Mouse (Mus musculus): ENCODE results near the gene Ttc29.

Ttc29 gene

DNA sequence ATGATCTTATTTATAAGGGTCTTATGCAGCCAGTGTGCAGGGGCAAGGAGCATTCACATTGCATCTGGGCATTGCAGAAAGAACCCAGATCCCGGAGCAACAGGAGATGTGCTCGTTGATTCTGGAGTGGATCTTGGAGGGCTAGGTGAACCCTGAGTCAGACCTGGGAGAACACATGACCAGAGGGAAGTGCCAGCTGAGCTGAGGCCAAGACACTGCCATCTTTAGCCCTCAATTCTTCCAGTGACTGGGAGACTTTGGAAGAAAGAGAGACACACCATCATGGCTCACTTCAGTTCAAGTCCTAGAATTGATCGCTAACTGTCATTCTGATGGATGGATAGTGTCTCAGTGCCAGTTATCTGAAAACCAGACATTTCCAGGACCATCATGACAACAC, 41.9 kb downstream of the Ttc29 start:
- Histone ChIP-seq H3K27me3 (ENCODE audit: control insufficient read depth, insufficient read depth, low read length, poor library complexity, severe bottlenecking) (peaks cover 1% of the 10 kb centered on the region; the same call in 1 of the 2 replicates), H3K36me3 (ENCODE audit: control insufficient read depth, insufficient read depth, low read length, poor library complexity, severe bottlenecking) (no peaks in the 10 kb centered on the region)
- DNase-seq (ENCODE audit: low read depth, low spot score), result no peak

DNA sequence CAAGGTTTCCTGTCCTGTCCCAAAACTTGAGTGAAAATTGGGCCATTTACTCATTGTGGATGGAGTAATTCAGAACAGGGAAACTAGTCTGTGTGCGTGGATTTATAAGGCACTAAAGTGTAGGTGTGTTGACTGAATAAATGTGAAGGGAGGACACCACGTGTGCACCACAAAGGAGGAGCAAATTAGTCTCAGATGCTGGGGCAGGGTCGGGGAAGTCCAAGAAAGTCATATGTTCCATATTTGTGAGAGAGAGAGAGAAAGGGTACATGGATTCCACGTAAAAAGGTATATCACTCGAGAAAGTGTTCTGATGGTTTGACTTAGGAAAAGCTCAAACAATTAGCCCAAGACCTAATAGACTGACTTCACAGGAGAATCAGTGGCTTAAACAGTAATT, 52.4 kb downstream of the Ttc29 start:
- Histone ChIP-seq H3K27me3 (ENCODE audit: control insufficient read depth, insufficient read depth, low read length, poor library complexity, severe bottlenecking) (no peaks in the 10 kb centered on the region), H3K36me3 (ENCODE audit: control insufficient read depth, insufficient read depth, low read length, poor library complexity, severe bottlenecking) (no peaks in the 10 kb centered on the region)
- DNase-seq (ENCODE audit: low read depth, low spot score), result no peak

GRCm38 (mm10) chr8:78266231-78266630, 53.1 kb downstream of the Ttc29 start:
- no peaks in the 10 kb centered on the region for H3K36me3 ChIP-seq (ENCODE audit: control insufficient read depth, insufficient read depth, low read length, poor library complexity, severe bottlenecking)
- DNase-seq (ENCODE audit: low read depth, low spot score), result no peak
- H3K27me3 ChIP-seq (ENCODE audit: control insufficient read depth, insufficient read depth, low read length, poor library complexity, severe bottlenecking), result no peaks in the 10 kb centered on the region

- no peak for DNase-seq (ENCODE audit: low read depth, low spot score)
- no peaks in the 10 kb centered on the region for H3K27me3 ChIP-seq (ENCODE audit: control insufficient read depth, insufficient read depth, low read length, poor library complexity, severe bottlenecking)
- no peaks in the 10 kb centered on the region for H3K36me3 ChIP-seq (ENCODE audit: control insufficient read depth, insufficient read depth, low read length, poor library complexity, severe bottlenecking)
Measured at GRCm38 (mm10) chr8:78267894-78268411, 54.9 kb downstream of the Ttc29 start.

DNA sequence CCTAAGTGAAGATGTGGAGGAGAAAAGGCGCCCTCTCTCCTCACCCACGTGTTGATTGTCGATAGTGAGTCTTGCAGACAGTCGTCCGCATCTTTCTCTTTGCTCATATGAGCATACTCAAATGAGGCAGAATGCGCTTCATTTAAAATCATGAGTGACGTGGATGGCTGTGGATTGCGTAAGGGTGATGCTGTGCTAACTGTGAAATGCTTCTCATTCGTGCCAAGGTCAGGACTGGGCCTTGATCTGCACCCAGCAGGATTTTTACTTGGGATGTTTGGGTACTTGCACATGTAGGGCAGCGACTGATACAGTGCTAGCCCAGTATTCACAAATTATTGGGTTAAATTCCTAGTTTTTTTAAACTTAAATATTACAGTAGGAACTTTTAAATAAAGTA, 56.2 kb downstream of the Ttc29 start:
- no peak for DNase-seq (ENCODE audit: low read depth, low spot score)
- no peaks in the 10 kb centered on the region for H3K27me3 ChIP-seq (ENCODE audit: control insufficient read depth, insufficient read depth, low read length, poor library complexity, severe bottlenecking)
- H3K36me3 ChIP-seq (ENCODE audit: control insufficient read depth, insufficient read depth, low read length, poor library complexity, severe bottlenecking), result no peaks in the 10 kb centered on the region

GRCm38 (mm10) chr8:78271391-78271790, 58.3 kb downstream of the Ttc29 start:
- no peaks in the 10 kb centered on the region for H3K36me3 ChIP-seq (ENCODE audit: control insufficient read depth, insufficient read depth, low read length, poor library complexity, severe bottlenecking)
- H3K27me3 ChIP-seq (ENCODE audit: control insufficient read depth, insufficient read depth, low read length, poor library complexity, severe bottlenecking), result no peaks in the 10 kb centered on the region
- DNase-seq (ENCODE audit: low read depth, low spot score), result no peak

GRCm38 (mm10) chr8:78276120-78276519, 63.0 kb downstream of the Ttc29 start:
- Histone ChIP-seq H3K36me3 (ENCODE audit: control insufficient read depth, insufficient read depth, low read length, poor library complexity, severe bottlenecking) (no peaks in the 10 kb centered on the region), H3K27me3 (ENCODE audit: control insufficient read depth, insufficient read depth, low read length, poor library complexity, severe bottlenecking) (no peaks in the 10 kb centered on the region)
- DNase-seq (ENCODE audit: low read depth, low spot score), result no peak

GRCm38 (mm10) chr8:78277411-78277810, 64.3 kb downstream of the Ttc29 start:
- Histone ChIP-seq H3K36me3 (ENCODE audit: control insufficient read depth, insufficient read depth, low read length, poor library complexity, severe bottlenecking) (no peaks in the 10 kb centered on the region), H3K27me3 (ENCODE audit: control insufficient read depth, insufficient read depth, low read length, poor library complexity, severe bottlenecking) (no peaks in the 10 kb centered on the region)
- DNase-seq (ENCODE audit: low read depth, low spot score), result no peak

DNA sequence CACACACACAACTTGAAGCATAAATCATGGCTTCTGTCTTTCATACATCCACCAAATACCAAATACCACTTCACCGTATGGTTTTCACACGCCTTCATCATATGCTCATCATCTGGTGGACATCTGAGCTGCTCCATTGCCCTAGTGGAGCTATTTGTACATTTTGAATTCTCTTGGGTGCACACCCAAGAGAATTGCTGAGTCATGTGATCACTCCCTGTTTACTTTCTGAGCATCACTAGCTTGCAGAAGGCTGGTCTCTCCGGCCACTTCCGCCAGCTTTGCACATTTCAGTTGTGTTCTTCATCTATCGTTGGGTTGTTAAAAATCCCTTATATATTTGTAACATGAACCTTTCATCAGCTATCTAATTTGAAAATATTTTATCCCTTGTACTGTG, 65.5 kb downstream of the Ttc29 start:
- no peaks in the 10 kb centered on the region for H3K27me3 ChIP-seq (ENCODE audit: control insufficient read depth, insufficient read depth, low read length, poor library complexity, severe bottlenecking)
- no peaks in the 10 kb centered on the region for H3K36me3 ChIP-seq (ENCODE audit: control insufficient read depth, insufficient read depth, low read length, poor library complexity, severe bottlenecking)
- no peak for DNase-seq (ENCODE audit: low read depth, low spot score)

DNA sequence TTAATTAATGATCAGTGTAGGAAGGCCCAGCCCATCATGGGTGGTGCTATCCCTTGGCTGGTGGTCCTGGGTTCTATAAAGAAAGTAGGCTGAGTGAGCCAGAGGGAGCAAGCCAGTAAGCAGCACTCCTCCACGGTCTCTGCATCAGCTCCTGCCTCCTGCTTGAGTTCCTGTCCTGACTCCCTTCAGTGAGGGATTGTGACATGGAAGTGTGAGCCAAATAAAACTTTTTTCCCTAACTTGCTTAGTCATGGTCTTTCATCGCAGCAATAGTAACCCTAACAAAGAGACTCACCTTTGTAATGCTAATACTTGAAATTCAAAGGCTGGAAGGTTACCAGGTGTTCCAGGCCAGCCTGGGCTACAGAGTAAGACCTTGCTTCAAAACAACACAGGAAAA, 71.7 kb downstream of the Ttc29 start:
- Histone ChIP-seq H3K36me3 (ENCODE audit: control insufficient read depth, insufficient read depth, low read length, poor library complexity, severe bottlenecking) (no peaks in the 10 kb centered on the region), H3K27me3 (ENCODE audit: control insufficient read depth, insufficient read depth, low read length, poor library complexity, severe bottlenecking) (no peaks in the 10 kb centered on the region)
- no peak for DNase-seq (ENCODE audit: low read depth, low spot score)

- H3K27me3 ChIP-seq (ENCODE audit: control insufficient read depth, insufficient read depth, low read length, poor library complexity, severe bottlenecking), result no peaks in the 10 kb centered on the region
- no peak for DNase-seq (ENCODE audit: low read depth, low spot score)
- H3K36me3 ChIP-seq (ENCODE audit: control insufficient read depth, insufficient read depth, low read length, poor library complexity, severe bottlenecking), result no peaks in the 10 kb centered on the region
Measured at GRCm38 (mm10) chr8:78285366-78285765, 72.3 kb downstream of the Ttc29 start.

GRCm38 (mm10) chr8:78289374-78289971, 76.4 kb downstream of the Ttc29 start:
- Histone ChIP-seq H3K36me3 (ENCODE audit: control insufficient read depth, insufficient read depth, low read length, poor library complexity, severe bottlenecking) (no peaks in the 10 kb centered on the region), H3K27me3 (ENCODE audit: control insufficient read depth, insufficient read depth, low read length, poor library complexity, severe bottlenecking) (no peaks in the 10 kb centered on the region)

GRCm38 (mm10) chr8:78290274-78290673, 77.2 kb downstream of the Ttc29 start:
- Histone ChIP-seq H3K36me3 (ENCODE audit: control insufficient read depth, insufficient read depth, low read length, poor library complexity, severe bottlenecking) (no peaks in the 10 kb centered on the region), H3K27me3 (ENCODE audit: control insufficient read depth, insufficient read depth, low read length, poor library complexity, severe bottlenecking) (no peaks in the 10 kb centered on the region)
- DNase-seq (ENCODE audit: low read depth, low spot score), result no peak

More at GRCm38 (mm10) chr8:78289374-78289971, 76.4 kb downstream of the Ttc29 start:
- DNase-seq (ENCODE audit: low read depth, low spot score), result no peak

GRCm38 (mm10) chr8:78295494-78295893, 82.4 kb downstream of the Ttc29 start:
- no peak for DNase-seq (ENCODE audit: low read depth, low spot score)
- no peaks in the 10 kb centered on the region for H3K36me3 ChIP-seq (ENCODE audit: control insufficient read depth, insufficient read depth, low read length, poor library complexity, severe bottlenecking)
- no peaks in the 10 kb centered on the region for H3K27me3 ChIP-seq (ENCODE audit: control insufficient read depth, insufficient read depth, low read length, poor library complexity, severe bottlenecking)

DNA sequence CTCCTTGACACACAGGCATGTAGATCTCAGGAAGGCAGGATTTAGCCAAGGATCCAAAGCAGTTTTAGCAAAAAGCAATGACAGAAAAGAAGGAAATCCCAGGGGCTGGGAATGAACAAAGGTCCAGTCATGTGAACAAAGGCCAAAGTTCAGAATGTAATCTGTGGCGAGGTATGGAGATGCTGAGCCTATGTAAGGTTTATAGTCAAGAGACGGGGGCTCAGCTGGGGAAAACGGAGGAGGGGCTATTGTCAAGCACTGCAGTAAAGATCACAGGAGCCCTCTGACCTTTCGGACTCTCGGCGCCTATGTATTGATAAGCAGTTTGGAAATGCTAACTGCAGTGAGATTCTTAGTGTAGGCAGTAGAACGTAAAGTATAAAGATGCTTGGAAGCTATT, 90.5 kb downstream of the Ttc29 start:
- no peak for DNase-seq (ENCODE audit: low read depth, low spot score)
- H3K27me3 ChIP-seq (ENCODE audit: control insufficient read depth, insufficient read depth, low read length, poor library complexity, severe bottlenecking), result no peaks in the 10 kb centered on the region
- no peaks in the 10 kb centered on the region for H3K36me3 ChIP-seq (ENCODE audit: control insufficient read depth, insufficient read depth, low read length, poor library complexity, severe bottlenecking)

DNA sequence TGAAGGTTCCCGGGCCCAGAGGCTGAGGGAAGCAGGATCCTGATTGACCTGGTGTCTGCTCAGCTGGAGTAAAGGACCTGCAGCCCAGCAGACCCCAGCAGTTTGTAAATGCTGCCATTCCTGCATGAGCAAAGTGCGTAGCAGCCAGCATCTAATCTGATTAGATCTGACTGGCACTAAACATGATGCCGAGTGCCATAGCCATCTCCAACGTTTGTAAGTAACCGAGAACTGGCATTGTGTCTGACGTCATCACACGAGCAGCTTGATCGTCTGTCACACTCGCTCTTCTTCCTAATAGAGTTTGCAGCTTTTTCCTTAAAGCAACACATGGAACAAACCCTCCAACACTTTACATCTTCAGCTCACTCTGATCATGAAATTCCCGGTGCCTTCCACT, 93.5 kb downstream of the Ttc29 start:
- Histone ChIP-seq H3K36me3 (ENCODE audit: control insufficient read depth, insufficient read depth, low read length, poor library complexity, severe bottlenecking) (no peaks in the 10 kb centered on the region), H3K27me3 (ENCODE audit: control insufficient read depth, insufficient read depth, low read length, poor library complexity, severe bottlenecking) (no peaks in the 10 kb centered on the region)
- DNase-seq (ENCODE audit: low read depth, low spot score), result no peak

Measured in splenic B cell, adult 2 months (primary cell).